Mouse (Mus musculus): Measurements from ENCODE around the gene Fads1. TPM values are rescaled to one million over a fixed set of nuclear protein-coding genes. Genes with fewer than 3 reads are reported as not detected.

Fads1 gene
- polyA plus RNA-seq, 1 experiment from 2014 or later: 44.5 TPM

- peaks cover 3% of the 10 kb centered on the region; the same call in 1 of the 2 replicates for H3K4me1 ChIP-seq (ENCODE audit: insufficient read depth, low read depth, low read length)
- peaks cover 10% of the 10 kb centered on the region; the same call in 1 of the 2 replicates for H3K36me3 ChIP-seq (ENCODE audit: insufficient read depth, low read length)
- no peak overlapping the region for H3K27ac ChIP-seq (ENCODE audit: low read length)
- H3K9ac ChIP-seq (replicated peaks; ENCODE audit: low read depth): no peak overlapping the region
- WGBS: 92% methylated on average over 6 of the region's 6 CpGs
- H3K27me3 ChIP-seq (replicated peaks; ENCODE audit: insufficient read depth, low read length): no peaks in the 10 kb centered on the region
- no peaks in the 10 kb centered on the region for H3K9me3 ChIP-seq (ENCODE audit: low read length)
- DNase-seq (ENCODE audit: low spot score) (no peak), ATAC-seq (no peak)
- TF ChIP-seq EP300 (IDR thresholded peaks at IDR 0.05) (no peak), CTCF (IDR thresholded peaks at IDR 0.05) (no peak)
- H3K4me2 ChIP-seq (replicated peaks; ENCODE audit: low read depth, low read length): no peak overlapping the region
- no peak overlapping the region for H3K4me3 ChIP-seq (ENCODE audit: low read depth, low read length)
Measured at GRCm38 (mm10) chr19:10189022-10189421, 6.3 kb downstream of the Fads1 start.

- H3K4me3 ChIP-seq (ENCODE audit: low read depth, low read length): no peak overlapping the region
- ATAC-seq: no peak
- 90% methylated on average over 8 of the region's 8 CpGs for WGBS
- TF ChIP-seq CTCF (IDR thresholded peaks at IDR 0.05) (no peak), EP300 (IDR thresholded peaks at IDR 0.05) (no peak)
- no peak overlapping the region for H3K9ac ChIP-seq (replicated peaks; ENCODE audit: low read depth)
- no peak overlapping the region for H3K27ac ChIP-seq (ENCODE audit: low read length)
- H3K4me1 ChIP-seq (ENCODE audit: insufficient read depth, low read depth, low read length): no peaks in the 10 kb centered on the region
- H3K4me2 ChIP-seq (replicated peaks; ENCODE audit: low read depth, low read length): no peak overlapping the region
- no peaks in the 10 kb centered on the region for H3K27me3 ChIP-seq (replicated peaks; ENCODE audit: insufficient read depth, low read length)
- DNase-seq (ENCODE audit: low spot score): no peak
- no peaks in the 10 kb centered on the region for H3K9me3 ChIP-seq (ENCODE audit: low read length)
- peaks cover 10% of the 10 kb centered on the region; the same call in 1 of the 2 replicates for H3K36me3 ChIP-seq (ENCODE audit: insufficient read depth, low read length)
Measured at GRCm38 (mm10) chr19:10189940-10190339, 7.3 kb downstream of the Fads1 start.

GRCm38 (mm10) chr19:10190796-10191195, 8.1 kb downstream of the Fads1 start:
- 28% methylated on average over 2 of the region's 2 CpGs for WGBS
- ATAC-seq: peak; percentile 52
- TF ChIP-seq CTCF (IDR thresholded peaks at IDR 0.05) (peak; percentile 86), EP300 (IDR thresholded peaks at IDR 0.05) (no peak)
- Histone ChIP-seq H3K36me3 (ENCODE audit: insufficient read depth, low read length) (peaks cover 10% of the 10 kb centered on the region; the same call in 1 of the 2 replicates), H3K27ac (ENCODE audit: low read length) (no peak overlapping the region), H3K4me3 (ENCODE audit: low read depth, low read length) (no peak overlapping the region), H3K9ac (replicated peaks; ENCODE audit: low read depth) (no peak overlapping the region), H3K4me1 (ENCODE audit: insufficient read depth, low read depth, low read length) (no peaks in the 10 kb centered on the region), H3K4me2 (replicated peaks; ENCODE audit: low read depth, low read length) (no peak overlapping the region), H3K9me3 (ENCODE audit: low read length) (no peaks in the 10 kb centered on the region), H3K27me3 (replicated peaks; ENCODE audit: insufficient read depth, low read length) (no peaks in the 10 kb centered on the region)
- peak; percentile 76 for DNase-seq (ENCODE audit: low spot score)

GRCm38 (mm10) chr19:10191326-10191725, 8.6 kb downstream of the Fads1 start:
- WGBS: 54% methylated on average over 7 of the region's 7 CpGs
- Histone ChIP-seq H3K4me2 (replicated peaks; ENCODE audit: low read depth, low read length) (no peak overlapping the region), H3K27me3 (replicated peaks; ENCODE audit: insufficient read depth, low read length) (no peaks in the 10 kb centered on the region), H3K36me3 (ENCODE audit: insufficient read depth, low read length) (peaks cover 10% of the 10 kb centered on the region; the same call in 1 of the 2 replicates), H3K9ac (replicated peaks; ENCODE audit: low read depth) (no peak overlapping the region), H3K4me3 (ENCODE audit: low read depth, low read length) (no peak overlapping the region), H3K9me3 (ENCODE audit: low read length) (no peaks in the 10 kb centered on the region), H3K27ac (ENCODE audit: low read length) (no peak overlapping the region), H3K4me1 (ENCODE audit: insufficient read depth, low read depth, low read length) (no peaks in the 10 kb centered on the region)
- no peak for ATAC-seq
- TF ChIP-seq CTCF (IDR thresholded peaks at IDR 0.05): no peak
- no peak for TF ChIP-seq EP300 (IDR thresholded peaks at IDR 0.05)
- DNase-seq (ENCODE audit: low spot score): peak; percentile 33

- WGBS: 80% methylated on average over 11 of the region's 11 CpGs
- H3K36me3 ChIP-seq (ENCODE audit: insufficient read depth, low read length): peaks cover 3% of the 10 kb centered on the region; the same call in 1 of the 2 replicates
- no peak for TF ChIP-seq CTCF (IDR thresholded peaks at IDR 0.05)
- no peak for TF ChIP-seq EP300 (IDR thresholded peaks at IDR 0.05)
Measured at GRCm38 (mm10) chr19:10194337-10194736, 11.6 kb downstream of the Fads1 start.

GRCm38 (mm10) chr19:10195252-10195651, 12.6 kb downstream of the Fads1 start:
- WGBS: 66% methylated on average over 5 of the region's 5 CpGs
- no peak for TF ChIP-seq EP300 (IDR thresholded peaks at IDR 0.05)
- TF ChIP-seq CTCF (IDR thresholded peaks at IDR 0.05): no peak
- Histone ChIP-seq H3K9ac (replicated peaks; ENCODE audit: low read depth) (no peak overlapping the region), H3K4me2 (replicated peaks; ENCODE audit: low read depth, low read length) (no peak overlapping the region), H3K36me3 (ENCODE audit: insufficient read depth, low read length) (peaks cover 10% of the 10 kb centered on the region; the same call in 1 of the 2 replicates), H3K27ac (ENCODE audit: low read length) (no peak overlapping the region; the same call in 1 of the 2 replicates), H3K9me3 (ENCODE audit: low read length) (no peaks in the 10 kb centered on the region), H3K27me3 (replicated peaks; ENCODE audit: insufficient read depth, low read length) (no peaks in the 10 kb centered on the region), H3K4me1 (ENCODE audit: insufficient read depth, low read depth, low read length) (no peaks in the 10 kb centered on the region), H3K4me3 (ENCODE audit: low read depth, low read length) (no peak overlapping the region)
- DNase-seq (ENCODE audit: low spot score): no peak
- no peak for ATAC-seq

More at GRCm38 (mm10) chr19:10194337-10194736, 11.6 kb downstream of the Fads1 start:
- Histone ChIP-seq H3K9me3 (ENCODE audit: low read length) (no peaks in the 10 kb centered on the region), H3K27ac (ENCODE audit: low read length) (no peak overlapping the region), H3K9ac (replicated peaks; ENCODE audit: low read depth) (no peak overlapping the region), H3K27me3 (replicated peaks; ENCODE audit: insufficient read depth, low read length) (no peaks in the 10 kb centered on the region), H3K4me1 (ENCODE audit: insufficient read depth, low read depth, low read length) (no peaks in the 10 kb centered on the region), H3K4me3 (ENCODE audit: low read depth, low read length) (no peak overlapping the region), H3K4me2 (replicated peaks; ENCODE audit: low read depth, low read length) (no peak overlapping the region)
- ATAC-seq (no peak), DNase-seq (ENCODE audit: low spot score) (no peak)

- peaks cover 18% of the 10 kb centered on the region; the same call in 1 of the 2 replicates for H3K36me3 ChIP-seq (ENCODE audit: insufficient read depth, low read length)
- no peak for TF ChIP-seq EP300 (IDR thresholded peaks at IDR 0.05)
- TF ChIP-seq CTCF (IDR thresholded peaks at IDR 0.05): no peak
Measured at GRCm38 (mm10) chr19:10197130-10197529, 14.4 kb downstream of the Fads1 start.

More at GRCm38 (mm10) chr19:10197130-10197529, 14.4 kb downstream of the Fads1 start:
- Histone ChIP-seq H3K27me3 (replicated peaks; ENCODE audit: insufficient read depth, low read length) (no peaks in the 10 kb centered on the region), H3K4me3 (ENCODE audit: low read depth, low read length) (no peak overlapping the region), H3K4me1 (ENCODE audit: insufficient read depth, low read depth, low read length) (no peaks in the 10 kb centered on the region), H3K4me2 (replicated peaks; ENCODE audit: low read depth, low read length) (no peak overlapping the region), H3K9ac (replicated peaks; ENCODE audit: low read depth) (no peak overlapping the region), H3K27ac (ENCODE audit: low read length) (no peak overlapping the region), H3K9me3 (ENCODE audit: low read length) (no peaks in the 10 kb centered on the region)
- ATAC-seq: no peak
- WGBS: 88% methylated on average over 4 of the region's 4 CpGs
- DNase-seq (ENCODE audit: low spot score): no peak
